Mouse (Mus musculus): ENCODE results near the gene Kri1.

Kri1 gene

DNA sequence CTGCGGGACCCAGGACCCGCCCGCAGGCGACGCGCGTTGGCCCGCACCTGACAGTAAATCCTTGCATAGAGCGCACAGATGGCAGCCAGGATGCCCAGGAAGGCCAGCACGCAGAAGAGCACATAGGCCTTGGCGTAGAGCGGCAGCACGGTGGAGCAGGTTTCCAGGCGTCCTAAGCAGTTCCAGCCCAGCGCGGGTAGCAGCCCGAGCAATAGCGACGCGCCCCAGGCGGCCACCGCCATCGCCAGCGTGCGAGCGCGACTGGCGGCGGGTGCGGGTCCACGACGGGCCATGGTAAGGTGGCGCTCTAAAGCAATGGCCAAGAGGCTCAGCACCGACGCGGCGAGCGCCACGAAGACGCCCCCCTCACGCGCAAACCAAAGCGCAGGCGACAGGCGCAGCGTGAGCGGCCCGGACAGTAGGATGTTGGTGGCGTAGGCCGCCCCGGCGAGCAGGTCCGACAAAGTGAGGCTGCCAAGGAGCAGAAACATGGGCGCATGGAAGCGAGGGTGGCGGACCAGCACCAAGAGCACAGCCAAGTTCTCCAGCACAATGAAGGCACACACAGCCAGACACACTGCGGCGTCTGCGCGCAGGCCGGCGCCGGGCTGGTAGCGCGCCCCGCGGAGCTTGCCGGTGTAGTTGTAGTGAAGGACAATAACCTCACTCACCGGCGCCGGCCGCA, 43.2 kb downstream of the Kri1 start:
- in situ Hi-C loops (cut with MboI, MseI) = no loop called here

DNA sequence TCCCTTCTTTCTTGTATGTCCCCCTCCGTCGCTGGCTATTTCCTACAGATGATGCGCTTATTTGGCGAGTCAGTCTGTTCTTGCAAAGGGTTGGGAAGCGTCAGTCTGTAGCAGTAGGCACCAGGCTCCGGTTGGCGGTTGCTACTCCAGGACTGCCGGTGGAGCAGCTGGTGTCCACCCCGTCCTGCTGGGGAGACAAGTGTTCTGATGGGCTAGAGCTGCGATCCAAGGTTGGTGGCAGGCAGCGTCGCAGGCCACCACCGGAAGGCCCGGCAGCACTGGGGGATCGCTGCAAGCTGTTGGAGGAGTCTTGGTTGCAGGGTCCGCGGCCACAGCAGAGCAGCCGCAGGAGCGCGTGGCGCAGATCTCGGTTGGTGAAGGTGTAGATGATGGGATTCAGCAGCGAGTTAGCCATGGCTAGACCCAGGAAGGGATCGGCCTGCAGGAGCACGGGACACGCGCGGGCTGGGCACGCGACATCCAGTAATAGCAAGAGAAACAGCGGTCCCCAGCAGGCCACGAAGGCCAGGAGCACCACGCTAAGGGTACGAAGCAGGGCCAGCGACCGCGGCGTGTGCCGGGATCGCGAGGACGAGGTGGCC, 43.8 kb downstream of the Kri1 start:
- in situ Hi-C loops (cut with MboI, MseI) = no loop called here

DNA sequence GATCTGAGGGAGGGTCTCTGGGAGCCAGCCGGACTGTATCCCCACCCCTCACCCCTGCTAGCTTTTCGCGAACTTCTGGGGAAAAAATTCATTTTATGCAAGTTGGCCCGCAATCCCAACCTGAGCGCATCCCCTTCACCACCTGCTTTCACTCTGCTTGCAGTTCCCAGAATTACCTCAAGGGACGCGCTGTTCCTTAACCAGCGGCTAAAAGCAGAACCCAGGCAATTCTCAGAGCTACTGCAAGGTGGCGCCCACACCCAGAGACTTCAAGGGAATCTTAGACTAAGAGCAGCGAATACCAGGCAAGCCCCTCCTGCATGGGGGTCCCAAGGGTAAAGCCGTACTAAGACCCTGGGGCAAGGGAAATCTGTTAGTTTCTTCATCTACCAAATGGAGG, 46.4 kb downstream of the Kri1 start:
- in situ Hi-C loops (cut with MboI, MseI) = no loop called here

DNA sequence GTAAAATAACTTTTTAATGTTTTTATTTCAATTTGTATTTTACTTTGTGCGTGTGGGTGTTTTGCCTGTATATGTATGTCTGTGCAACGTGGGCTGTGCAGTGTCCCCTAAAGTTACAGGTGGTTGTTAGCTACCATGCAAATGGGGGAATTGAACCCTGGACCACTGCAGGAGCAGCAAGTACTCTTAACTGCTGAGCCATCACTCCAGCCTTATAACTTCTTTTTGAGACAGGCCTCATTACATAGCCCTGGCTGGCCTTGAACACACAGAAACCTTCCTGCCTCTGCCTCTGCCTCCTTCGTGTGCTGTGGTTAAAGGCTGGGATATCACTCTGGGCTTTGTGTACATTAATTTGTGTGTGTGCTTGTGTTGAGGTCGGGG, 48.3 kb downstream of the Kri1 start:
- in situ Hi-C loops (cut with MboI, MseI) = no loop called here

DNA sequence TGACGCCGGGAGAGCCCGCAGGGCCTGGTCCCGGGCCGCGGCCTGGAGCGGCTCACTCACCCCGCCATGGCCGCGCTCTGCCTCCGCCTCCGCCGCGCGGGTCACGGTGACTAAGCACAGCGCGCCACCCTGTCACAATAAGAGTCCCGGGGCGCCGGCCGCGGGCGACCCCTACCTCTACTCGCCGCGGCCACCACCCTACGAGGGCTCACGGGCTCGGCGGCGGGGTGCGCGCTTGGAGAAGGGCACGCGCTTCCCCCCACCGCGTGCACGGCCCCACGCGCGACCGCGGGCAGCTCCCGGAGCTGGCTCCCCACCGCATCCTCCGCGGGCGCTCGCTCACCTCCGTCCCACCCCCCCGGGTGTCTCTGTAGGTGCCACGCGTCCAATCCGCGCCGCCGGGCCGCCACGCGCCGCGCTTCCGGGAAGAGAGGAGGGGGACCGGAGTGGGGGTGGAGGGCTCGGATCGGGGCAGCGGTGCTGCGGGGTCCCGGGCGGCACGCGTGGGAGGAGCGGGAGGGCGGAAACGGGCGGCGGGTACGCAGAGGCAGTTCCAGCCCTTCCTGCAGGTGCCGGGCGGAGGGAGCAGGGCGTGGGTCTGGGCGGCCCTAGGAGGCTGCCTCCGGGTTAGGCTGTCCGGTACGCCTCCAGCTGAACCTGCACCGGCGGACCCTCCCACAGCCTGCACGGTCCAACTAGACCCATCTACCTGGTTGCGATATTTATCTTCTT, 48.9 kb downstream of the Kri1 start, which contains the start of gene Keap1:
Keap1 (minus strand) TSS at position 629 of the 732 bp plus-strand sequence.
- in situ Hi-C loops (cut with MboI, MseI) = no loop called here

DNA sequence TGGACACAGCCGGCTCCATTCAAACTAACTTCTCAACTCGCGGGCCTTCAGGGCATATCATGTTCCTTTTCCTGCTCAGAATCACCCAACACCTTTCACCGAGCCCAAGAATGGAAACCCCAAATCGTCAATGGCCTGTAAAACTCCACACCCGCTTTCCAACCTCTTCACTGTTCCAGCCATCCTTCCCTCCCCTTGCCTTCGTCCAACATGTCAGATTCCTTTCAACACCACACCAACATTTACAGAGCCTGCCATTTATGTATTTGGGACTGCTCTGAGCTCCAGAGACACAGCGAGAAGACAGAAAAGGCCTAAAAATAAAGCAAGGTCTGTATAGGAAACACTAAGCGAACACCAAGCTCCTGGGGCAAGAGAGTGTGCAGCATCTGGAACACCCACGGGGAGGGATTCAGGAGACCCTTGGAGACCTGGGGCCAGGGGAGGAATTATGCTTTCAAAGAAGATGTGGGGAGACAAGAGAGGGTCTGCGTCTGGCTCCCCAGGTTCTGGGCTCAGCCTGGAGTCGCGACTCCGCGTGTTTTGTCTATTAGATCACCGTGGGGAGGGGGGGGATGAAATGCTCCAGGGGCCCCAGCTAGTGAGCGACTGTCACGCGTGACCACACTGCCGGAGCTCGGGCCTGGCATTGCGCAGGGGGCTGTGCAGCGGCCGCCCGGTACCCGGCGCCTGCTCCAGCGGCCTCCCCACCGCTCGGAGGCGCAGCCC, 49.6 kb downstream of the Kri1 start:
- in situ Hi-C loops (cut with MboI, MseI) = no loop called here

DNA sequence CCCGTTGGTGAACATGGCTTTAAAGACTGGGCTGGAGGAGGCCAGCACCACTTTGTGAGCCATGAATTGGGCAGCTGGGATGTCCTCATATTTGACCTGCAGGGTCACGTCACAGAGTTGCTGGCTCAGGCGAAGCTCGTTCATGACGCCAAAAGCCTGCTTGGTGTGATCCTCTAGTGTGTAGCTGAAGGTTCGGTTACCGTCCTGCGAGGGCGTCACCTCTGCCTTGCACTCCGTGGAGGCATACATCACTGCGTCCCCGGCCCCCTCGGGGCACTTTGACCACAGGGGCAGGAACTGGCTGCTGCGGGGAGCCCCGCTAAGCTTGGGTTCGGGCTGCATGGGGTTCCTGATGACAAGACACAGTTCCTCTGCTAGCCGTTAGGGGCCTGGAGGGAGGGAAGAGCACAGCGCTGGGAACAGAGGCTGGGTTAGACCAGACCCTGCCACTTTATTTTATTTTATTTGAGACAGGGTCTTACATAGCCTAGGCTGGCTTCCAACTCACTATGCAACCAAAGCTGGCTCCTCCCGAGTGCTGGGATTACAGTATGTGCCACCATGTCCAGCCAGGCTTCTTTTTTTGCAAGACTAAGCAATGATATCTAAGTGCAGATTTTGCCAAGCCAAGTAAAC, 50.3 kb downstream of the Kri1 start:
- in situ Hi-C loops (cut with MboI, MseI) = no loop called here

DNA sequence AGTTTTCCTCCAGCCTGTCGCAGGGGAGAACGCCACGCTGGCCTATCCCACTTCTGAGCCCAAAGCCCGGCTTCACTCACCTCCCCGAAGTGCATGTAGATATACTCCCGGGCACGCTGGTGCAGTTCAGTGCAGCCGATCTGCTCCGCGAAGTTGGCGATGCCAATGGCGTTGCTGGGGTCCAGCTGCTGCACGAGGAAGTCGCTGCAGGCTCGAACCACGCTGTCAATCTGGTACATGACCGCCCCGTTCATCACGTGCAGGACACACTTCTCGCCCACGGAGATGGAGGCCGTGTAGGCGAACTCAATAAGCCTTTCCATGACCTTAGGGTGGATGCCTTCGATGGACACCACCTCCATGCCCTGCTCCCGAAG, 50.8 kb downstream of the Kri1 start:
- in situ Hi-C loops (cut with MboI, MseI) = no loop called here

DNA sequence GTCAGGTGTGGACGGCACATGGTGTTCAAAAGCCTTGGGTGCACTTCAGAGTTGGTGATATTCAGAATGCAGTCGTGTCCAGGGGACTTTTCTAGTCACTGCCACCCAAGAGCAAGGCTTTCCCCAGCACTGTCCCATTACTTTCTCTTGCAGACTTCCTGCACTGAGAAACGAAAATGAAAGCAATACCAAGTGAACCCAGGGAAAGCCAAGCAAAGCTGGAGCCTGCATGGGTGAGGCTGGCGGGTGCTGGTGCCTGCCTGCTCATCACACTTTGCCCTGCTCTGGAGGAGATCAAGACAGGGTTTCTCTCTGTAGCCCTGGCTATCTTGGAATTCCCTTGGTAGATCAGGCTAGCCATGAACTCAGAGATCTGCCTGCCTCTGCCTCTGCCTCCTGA, 52.4 kb downstream of the Kri1 start:
- in situ Hi-C loops (cut with MboI, MseI) = no loop called here

DNA sequence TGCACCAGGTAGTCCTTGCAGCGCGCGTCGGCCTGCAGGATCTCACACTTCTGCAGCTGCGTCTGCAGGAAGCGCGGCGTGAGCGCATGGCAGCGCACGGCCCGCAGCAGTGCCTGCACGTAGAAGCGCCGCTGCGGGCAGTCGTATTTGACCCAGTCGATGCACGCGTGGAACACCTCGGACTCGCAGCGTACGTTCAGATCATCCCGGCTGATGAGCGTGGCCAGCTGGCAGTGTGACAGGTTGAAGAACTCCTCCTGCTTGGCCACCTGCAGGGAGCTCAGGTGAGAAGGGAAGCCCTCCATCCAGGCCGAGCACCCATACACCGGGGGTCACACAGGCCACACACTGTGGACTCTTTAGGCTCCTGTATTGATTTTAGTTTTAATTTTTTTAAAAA, 54.0 kb downstream of the Kri1 start:
- in situ Hi-C loops (cut with MboI, MseI) = no loop called here

DNA sequence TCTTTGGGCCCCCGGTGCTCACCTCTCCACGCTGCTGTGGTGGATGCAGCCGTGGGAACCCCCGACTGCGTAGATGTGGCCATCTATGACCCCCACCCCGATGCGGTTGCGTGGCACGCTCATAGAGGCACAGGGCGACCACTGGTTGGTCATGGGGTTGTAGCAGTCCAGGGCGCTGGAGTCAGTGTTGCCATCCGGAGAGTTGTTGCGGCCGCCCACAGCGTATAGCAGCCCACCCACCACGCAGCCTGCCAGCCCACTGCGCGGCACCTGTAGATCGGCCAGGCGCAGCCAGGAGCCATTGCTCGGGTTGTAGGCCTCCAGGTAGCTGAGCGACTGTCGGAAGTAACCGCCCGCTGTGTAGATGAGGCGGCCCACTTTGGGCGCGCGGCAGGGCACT, 54.4 kb downstream of the Kri1 start:
- in situ Hi-C loops (cut with MboI, MseI) = no loop called here

DNA sequence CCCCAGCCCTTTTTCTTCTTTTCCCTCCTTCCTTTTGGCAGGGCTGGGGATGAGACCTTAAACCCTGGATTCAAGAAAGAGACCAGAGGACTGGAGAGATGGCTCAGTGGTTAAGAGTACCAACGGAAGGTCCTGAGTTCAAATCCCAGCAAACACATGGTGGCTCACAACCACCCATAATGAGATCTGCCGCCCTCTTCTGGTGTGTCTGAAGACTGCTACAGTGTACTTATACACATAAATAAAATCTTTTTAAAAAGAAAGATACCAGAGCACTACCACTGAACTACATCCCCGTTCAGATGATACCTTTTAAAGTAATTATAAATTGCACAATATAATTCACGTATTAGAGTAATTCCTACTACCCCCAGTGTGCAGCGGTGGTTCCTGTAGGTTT, 54.9 kb downstream of the Kri1 start:
- in situ Hi-C loops (cut with MboI, MseI) = no loop called here

DNA sequence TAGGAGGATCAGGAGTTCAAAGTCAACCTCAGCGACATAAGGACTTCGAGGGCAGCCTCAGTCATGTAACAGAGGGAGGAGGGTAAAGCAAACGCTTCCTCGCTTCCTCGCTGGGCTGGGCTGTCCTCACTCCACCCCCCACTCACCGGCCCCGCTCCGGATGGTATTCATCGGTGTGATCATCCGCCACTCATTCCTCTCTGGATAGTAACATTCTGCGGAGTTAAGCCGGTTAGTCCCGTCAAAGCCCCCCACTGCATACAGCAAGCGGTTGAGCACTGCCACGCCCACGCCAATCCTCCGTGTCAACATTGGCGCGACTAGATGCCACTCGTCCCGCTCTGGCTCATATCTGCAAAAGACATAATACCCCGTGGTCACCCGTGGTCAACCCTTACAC, 56.2 kb downstream of the Kri1 start:
- in situ Hi-C loops (cut with MboI, MseI) = no loop called here

DNA sequence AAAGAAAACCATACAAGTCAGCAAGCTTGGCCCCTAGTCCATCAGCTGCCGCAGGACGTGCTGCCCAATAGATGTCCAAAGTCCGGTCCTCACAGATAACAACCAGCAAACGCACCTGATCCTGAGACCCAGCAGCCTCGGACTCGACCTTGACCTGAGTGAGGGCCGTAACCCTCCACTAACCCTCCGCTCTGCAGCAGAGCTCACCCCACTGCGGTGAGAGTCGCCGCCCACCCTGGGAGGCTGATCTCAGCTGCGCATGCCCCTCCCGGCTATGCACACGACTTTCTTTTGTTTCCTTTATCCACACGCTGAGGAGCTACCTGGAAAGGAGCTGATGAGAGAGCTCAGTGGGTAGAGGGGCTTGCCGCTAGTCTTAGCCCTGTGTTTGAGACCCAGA, 60.4 kb downstream of the Kri1 start:
- in situ Hi-C loops (cut with MboI, MseI) = loop anchor here (5.0 to 10.0 kb wide), 2 partner anchors 75 to 583 kb away; partner anchors contain the start of genes Fbxl12 (in 1 of the 2) and Ubl5 (in 1 of the 2)

DNA sequence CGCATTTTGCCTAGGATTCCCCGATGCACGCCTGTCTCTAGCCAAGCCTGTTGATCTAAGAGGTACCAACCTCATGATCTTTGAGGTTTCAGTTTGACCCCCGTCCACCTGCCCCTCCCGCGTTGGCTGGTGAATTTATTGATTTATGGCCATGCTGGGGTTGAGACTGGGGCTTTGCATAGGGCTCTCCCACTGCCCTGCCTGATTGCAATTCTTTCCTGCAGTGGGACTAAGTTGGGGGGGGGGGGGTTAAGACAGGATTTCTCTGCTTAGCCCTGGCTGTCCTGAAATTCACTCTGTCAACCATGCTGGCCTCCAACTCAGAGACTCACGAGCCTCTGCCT, 62.4 kb downstream of the Kri1 start:
- in situ Hi-C loops (cut with MboI, MseI) = loop anchor here (5.0 to 10.0 kb wide), 2 partner anchors 73 to 581 kb away; partner anchors contain the start of genes Fbxl12 (in 1 of the 2) and Ubl5 (in 1 of the 2)

DNA sequence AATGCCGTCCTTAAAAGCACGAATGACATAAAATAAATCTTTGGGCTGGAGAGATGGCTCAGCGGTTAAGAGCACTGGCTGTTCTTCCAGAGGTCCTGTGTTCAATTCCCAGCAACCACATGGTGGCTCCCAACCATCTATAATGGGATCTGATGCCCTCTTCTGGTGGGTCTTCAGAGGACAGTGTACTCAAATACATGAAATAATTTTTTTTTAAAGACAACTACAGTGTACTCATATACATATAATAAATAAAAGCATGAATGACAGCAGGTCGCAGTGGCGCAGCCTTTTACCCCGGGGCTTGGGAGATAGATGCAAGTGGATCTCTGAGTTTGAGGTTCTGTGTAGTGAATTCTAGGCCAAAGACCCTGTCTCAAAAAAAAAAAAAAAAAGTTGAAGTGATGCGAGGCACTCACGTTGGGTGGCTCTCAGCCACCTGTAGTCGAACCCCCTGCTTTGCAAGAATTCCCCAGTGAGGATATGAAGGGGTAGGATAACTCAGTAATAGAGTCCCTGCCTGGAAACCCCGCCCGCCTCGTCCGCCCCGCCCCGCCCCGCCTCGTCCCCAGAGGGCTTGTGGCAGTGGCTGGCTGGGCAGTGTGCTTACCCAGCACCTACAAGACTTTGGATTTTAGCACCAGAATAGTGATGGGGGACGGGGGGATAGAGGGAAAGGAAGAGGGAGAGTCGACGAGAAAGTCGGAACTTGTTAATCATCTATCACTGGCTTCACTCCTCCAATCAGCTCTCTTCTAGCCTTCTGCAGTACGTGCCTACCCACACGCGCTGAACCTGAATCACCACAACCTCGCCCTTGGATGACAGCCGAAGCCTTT, 63.0 kb downstream of the Kri1 start:
- in situ Hi-C loops (cut with MboI, MseI) = loop anchor here (5.0 to 10.0 kb wide), 2 partner anchors 72 to 580 kb away; partner anchors contain the start of genes Fbxl12 (in 1 of the 2) and Ubl5 (in 1 of the 2)

DNA sequence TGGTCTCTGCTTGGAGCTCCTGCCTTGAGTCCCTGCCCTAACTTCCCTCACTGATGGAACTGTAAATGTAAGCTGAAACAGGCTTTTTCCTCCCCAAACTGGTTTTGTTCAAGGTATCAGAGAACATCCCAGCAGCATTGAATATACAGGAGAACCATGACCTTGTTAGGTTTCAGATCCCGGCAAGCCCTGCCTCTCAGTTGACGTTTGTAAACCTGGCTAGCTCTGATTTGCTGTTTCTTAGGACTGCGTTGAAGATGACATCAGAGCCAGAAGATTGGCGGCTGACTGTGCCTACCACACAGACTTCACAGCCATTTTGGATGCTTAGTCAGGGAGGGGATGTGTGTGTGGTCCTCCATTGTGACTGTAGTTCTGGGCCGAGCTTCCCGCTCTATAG, 63.9 kb downstream of the Kri1 start:
- in situ Hi-C loops (cut with MboI, MseI) = loop anchor here in 1 of 2 experiments (10.0 kb wide), 1 partner anchor 579 kb away; the partner anchor contains the start of genes Fbxl12 and Ubl5

DNA sequence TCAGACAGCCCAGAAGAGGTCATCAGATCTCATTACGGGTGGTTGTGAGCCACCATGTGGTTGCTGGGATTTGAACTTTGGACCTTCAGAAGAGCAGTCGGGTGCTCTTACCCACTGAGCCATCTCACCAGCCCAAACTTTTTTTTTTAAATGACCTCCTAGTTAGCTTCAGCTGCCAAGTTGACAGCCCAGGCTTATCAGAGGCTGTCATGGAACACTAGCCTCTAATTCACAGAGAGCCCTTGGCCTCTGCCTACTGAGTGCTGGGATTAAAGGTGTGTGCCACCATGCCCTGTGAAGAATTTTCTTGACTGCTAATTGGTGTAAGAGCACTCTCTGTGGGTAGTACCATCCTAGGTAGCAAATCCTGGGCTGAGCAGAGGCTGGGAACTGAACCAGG, 64.3 kb downstream of the Kri1 start:
- in situ Hi-C loops (cut with MboI, MseI) = loop anchor here in 1 of 2 experiments (10.0 kb wide), 1 partner anchor 579 kb away; the partner anchor contains the start of genes Fbxl12 and Ubl5

Measured in T-helper 17 cell (primary cell).